Mouse (Mus musculus): ENCODE data around the gene Vmn1r18. TPM values are rescaled to one million over a fixed set of nuclear protein-coding genes. Genes with fewer than 3 reads are reported as not detected.
"Not testable (repeated sequence)": the region's sequence is repeated elsewhere in the genome, so short reads cannot be mapped to it uniquely, and the experiment has no call there.

Gene Vmn1r18
- polyA plus RNA-seq (2015; fragmentation: Nextera tagmentation; extraction: Ambion mirVana) = not detected in 2 replicates

- H3K9ac ChIP-seq (ENCODE audit: low read depth, low read length) = no peak within 1 kb of the TSS
- ATAC-seq = no peak
- H3K9me3 ChIP-seq (ENCODE audit: control insufficient read depth, low read length) = no peaks in the 10 kb centered on the region
- H3K36me3 ChIP-seq (ENCODE audit: control insufficient read depth, insufficient read depth, low read length) = no peaks in the 10 kb centered on the region
- no peak within 1 kb of the TSS for H3K4me3 ChIP-seq (ENCODE audit: low read length)
- H3K27ac ChIP-seq (ENCODE audit: low read length) = no peak within 1 kb of the TSS
- H3K4me2 ChIP-seq (ENCODE audit: low read depth, low read length) = no peak within 1 kb of the TSS
- H3K4me1 ChIP-seq (ENCODE audit: control insufficient read depth, insufficient read depth, low read length) = no peaks in the 10 kb centered on the region
- no peaks in the 10 kb centered on the region for H3K27me3 ChIP-seq (replicated peaks; ENCODE audit: control insufficient read depth, insufficient read depth, low read length)
Observed at GRCm38 (mm10) chr6:57395683-57396082, at the start of gene Vmn1r18. Gene Vmn1r18 (minus strand): TSS chr6:57395783.

- ATAC-seq = no peak
- WGBS = 72% methylated on average over 1 of the region's 1 CpGs
- Histone ChIP-seq H3K9ac (ENCODE audit: low read depth, low read length) (no peak overlapping the region), H3K4me2 (ENCODE audit: low read depth, low read length) (no peak overlapping the region), H3K27ac (ENCODE audit: low read length) (no peak overlapping the region), H3K27me3 (replicated peaks; ENCODE audit: control insufficient read depth, insufficient read depth, low read length) (no peaks in the 10 kb centered on the region), H3K9me3 (ENCODE audit: control insufficient read depth, low read length) (no peaks in the 10 kb centered on the region), H3K4me1 (ENCODE audit: control insufficient read depth, insufficient read depth, low read length) (no peaks in the 10 kb centered on the region), H3K36me3 (ENCODE audit: control insufficient read depth, insufficient read depth, low read length) (no peaks in the 10 kb centered on the region), H3K4me3 (ENCODE audit: low read length) (no peak overlapping the region)
Observed at GRCm38 (mm10) chr6:57431196-57431595, 35.6 kb upstream of the Vmn1r18 start.

GRCm38 (mm10) chr6:57428630-57429029, 33.0 kb upstream of the Vmn1r18 start, which contains the start of gene Vmn1r20:
Gene Vmn1r20 (plus strand): TSS chr6:57428930.
- WGBS = 43% methylated on average over 1 of the region's 1 CpGs
- H3K9ac ChIP-seq (ENCODE audit: low read depth, low read length) = no peak within 1 kb of the TSS
- no peak within 1 kb of the TSS for H3K4me3 ChIP-seq (ENCODE audit: low read length)
- no peaks in the 10 kb centered on the region for H3K4me1 ChIP-seq (ENCODE audit: control insufficient read depth, insufficient read depth, low read length)
- no peak within 1 kb of the TSS for H3K27ac ChIP-seq (ENCODE audit: low read length)
- H3K36me3 ChIP-seq (ENCODE audit: control insufficient read depth, insufficient read depth, low read length) = no peaks in the 10 kb centered on the region
- no peak for ATAC-seq
- no peaks in the 10 kb centered on the region for H3K27me3 ChIP-seq (replicated peaks; ENCODE audit: control insufficient read depth, insufficient read depth, low read length)
- H3K4me2 ChIP-seq (ENCODE audit: low read depth, low read length) = no peak within 1 kb of the TSS
- no peaks in the 10 kb centered on the region for H3K9me3 ChIP-seq (ENCODE audit: control insufficient read depth, low read length)

GRCm38 (mm10) chr6:57403480-57403879, 7.9 kb upstream of the Vmn1r18 start, which contains the start of gene Vmn1r19:
Gene Vmn1r19 (plus strand): TSS chr6:57403780.
- H3K27ac ChIP-seq (ENCODE audit: low read length); H3K36me3 ChIP-seq (ENCODE audit: control insufficient read depth, insufficient read depth, low read length); H3K4me3 ChIP-seq (ENCODE audit: low read length); ATAC-seq; H3K4me2 ChIP-seq (ENCODE audit: low read depth, low read length); H3K9ac ChIP-seq (ENCODE audit: low read depth, low read length); H3K9me3 ChIP-seq (ENCODE audit: control insufficient read depth, low read length); H3K27me3 ChIP-seq (replicated peaks; ENCODE audit: control insufficient read depth, insufficient read depth, low read length); H3K4me1 ChIP-seq (ENCODE audit: control insufficient read depth, insufficient read depth, low read length): not testable (repeated sequence)
- 65% methylated on average over 3 of the region's 3 CpGs for WGBS

GRCm38 (mm10) chr6:57367496-57367895, 28.1 kb downstream of the Vmn1r18 start:
- Histone ChIP-seq H3K9me3 (ENCODE audit: control insufficient read depth, low read length) (no peaks in the 10 kb centered on the region), H3K36me3 (ENCODE audit: control insufficient read depth, insufficient read depth, low read length) (no peaks in the 10 kb centered on the region), H3K4me2 (ENCODE audit: low read depth, low read length) (no peak overlapping the region), H3K9ac (ENCODE audit: low read depth, low read length) (no peak overlapping the region), H3K4me3 (ENCODE audit: low read length) (no peak overlapping the region), H3K4me1 (ENCODE audit: control insufficient read depth, insufficient read depth, low read length) (no peaks in the 10 kb centered on the region), H3K27ac (ENCODE audit: low read length) (no peak overlapping the region), H3K27me3 (replicated peaks; ENCODE audit: control insufficient read depth, insufficient read depth, low read length) (no peaks in the 10 kb centered on the region)
- 83% methylated on average over 1 of the region's 1 CpGs for WGBS
- ATAC-seq = no peak

GRCm38 (mm10) chr6:57365866-57366265, 29.7 kb downstream of the Vmn1r18 start:
- H3K27me3 ChIP-seq (replicated peaks; ENCODE audit: control insufficient read depth, insufficient read depth, low read length); ATAC-seq; H3K4me1 ChIP-seq (ENCODE audit: control insufficient read depth, insufficient read depth, low read length); H3K27ac ChIP-seq (ENCODE audit: low read length); H3K36me3 ChIP-seq (ENCODE audit: control insufficient read depth, insufficient read depth, low read length); H3K4me3 ChIP-seq (ENCODE audit: low read length); H3K9ac ChIP-seq (ENCODE audit: low read depth, low read length); H3K9me3 ChIP-seq (ENCODE audit: control insufficient read depth, low read length); H3K4me2 ChIP-seq (ENCODE audit: low read depth, low read length): not testable (repeated sequence)
- 94% methylated on average over 1 of the region's 1 CpGs for WGBS

GRCm38 (mm10) chr6:57363627-57364026, 32.0 kb downstream of the Vmn1r18 start, which contains the start of gene Vmn1r17:
Gene Vmn1r17 (minus strand): TSS chr6:57363727.
- Histone ChIP-seq H3K9me3 (ENCODE audit: control insufficient read depth, low read length) (no peaks in the 10 kb centered on the region), H3K27me3 (replicated peaks; ENCODE audit: control insufficient read depth, insufficient read depth, low read length) (no peaks in the 10 kb centered on the region), H3K4me1 (ENCODE audit: control insufficient read depth, insufficient read depth, low read length) (no peaks in the 10 kb centered on the region), H3K4me2 (ENCODE audit: low read depth, low read length) (no peak within 1 kb of the TSS), H3K9ac (ENCODE audit: low read depth, low read length) (no peak within 1 kb of the TSS), H3K27ac (ENCODE audit: low read length) (no peak within 1 kb of the TSS), H3K36me3 (ENCODE audit: control insufficient read depth, insufficient read depth, low read length) (no peaks in the 10 kb centered on the region), H3K4me3 (ENCODE audit: low read length) (no peak within 1 kb of the TSS)
- no peak for ATAC-seq
- 90% methylated on average over 1 of the region's 1 CpGs for WGBS

GRCm38 (mm10) chr6:57356864-57357263, 38.7 kb downstream of the Vmn1r18 start:
- H3K27me3 ChIP-seq (replicated peaks; ENCODE audit: control insufficient read depth, insufficient read depth, low read length) = no peaks in the 10 kb centered on the region
- no peak for ATAC-seq
- no peaks in the 10 kb centered on the region for H3K4me1 ChIP-seq (ENCODE audit: control insufficient read depth, insufficient read depth, low read length)
- H3K4me2 ChIP-seq (ENCODE audit: low read depth, low read length) = no peak overlapping the region
- H3K9me3 ChIP-seq (ENCODE audit: control insufficient read depth, low read length) = no peaks in the 10 kb centered on the region
- H3K9ac ChIP-seq (ENCODE audit: low read depth, low read length) = no peak overlapping the region
- H3K27ac ChIP-seq (ENCODE audit: low read length) = no peak overlapping the region
- no peak overlapping the region for H3K4me3 ChIP-seq (ENCODE audit: low read length)
- 72% methylated on average over 2 of the region's 2 CpGs for WGBS
- no peaks in the 10 kb centered on the region for H3K36me3 ChIP-seq (ENCODE audit: control insufficient read depth, insufficient read depth, low read length)

- Histone ChIP-seq H3K27ac (ENCODE audit: low read length) (no peak within 1 kb of the TSS), H3K36me3 (ENCODE audit: control insufficient read depth, insufficient read depth, low read length) (no peaks in the 10 kb centered on the region), H3K4me3 (ENCODE audit: low read length) (no peak within 1 kb of the TSS), H3K4me1 (ENCODE audit: control insufficient read depth, insufficient read depth, low read length) (no peaks in the 10 kb centered on the region), H3K27me3 (replicated peaks; ENCODE audit: control insufficient read depth, insufficient read depth, low read length) (no peaks in the 10 kb centered on the region), H3K4me2 (ENCODE audit: low read depth, low read length) (no peak within 1 kb of the TSS), H3K9ac (ENCODE audit: low read depth, low read length) (no peak within 1 kb of the TSS), H3K9me3 (ENCODE audit: control insufficient read depth, low read length) (no peaks in the 10 kb centered on the region)
- no peak for ATAC-seq
- 77% methylated on average over 3 of the region's 3 CpGs for WGBS
Observed at GRCm38 (mm10) chr6:57329394-57329793, 66.2 kb downstream of the Vmn1r18 start, which contains the start of gene Vmn1r16. Gene Vmn1r16 (minus strand): TSS chr6:57329494.

Data from intestine, embryonic 16.5 days (tissue).